Mouse (Mus musculus) forebrain, postnatal 0 days (tissue): ENCODE data around the gene Itih4. TPM values are rescaled to one million over a fixed set of nuclear protein-coding genes. Genes with fewer than 3 reads are reported as not detected.

Experiments
- ATAC-seq: fragments of 200-750 bp; cut with Nextera tagmentation; 2 replicates; pipeline ENCODE4 v1.8.0; 2017; ENCODE audit warnings: mild to moderate bottlenecking, moderate library complexity
- DNase-seq: peaks from one replicate; pipeline ENCODE4 v3.0.0-alpha.2; 2015
- H3K27ac ChIP-seq: fragments of 300-500 bp; sonication (generic); 2 replicates; pipeline ENCODE4 v1.5.1; 2014; ENCODE audit warnings: low read depth, mild to moderate bottlenecking, antibody characterized with exemption, low read length, moderate library complexity, mixed read lengths
- H3K27me3 ChIP-seq: fragments of 300-500 bp; sonication (generic); 2 replicates; pipeline ENCODE4 v1.6.1; 2014; ENCODE audit warnings: mild to moderate bottlenecking, low read length, mixed read lengths; ENCODE audit not compliant: insufficient read depth
- H3K36me3 ChIP-seq: fragments of 300-500 bp; sonication (generic); 2 replicates; pipeline ENCODE4 v1.6.1; 2014; ENCODE audit warnings: mild to moderate bottlenecking, moderate library complexity; ENCODE audit not compliant: insufficient read depth
- H3K4me1 ChIP-seq: fragments of 300-500 bp; sonication (generic); 2 replicates; pipeline ENCODE4 v1.6.1; 2014; ENCODE audit warnings: antibody characterized with exemption; ENCODE audit not compliant: insufficient read depth
- H3K4me2 ChIP-seq: fragments of 300-500 bp; sonication (generic); 2 replicates; pipeline ENCODE4 v1.6.1; 2014; ENCODE audit warnings: low read depth, mild to moderate bottlenecking, moderate library complexity
- H3K4me3 ChIP-seq: fragments of 300-500 bp; sonication (generic); 2 replicates; pipeline ENCODE4 v1.5.1; 2014; ENCODE audit warnings: low read depth, low read length, mixed read lengths
- H3K9ac ChIP-seq: fragments of 300-500 bp; sonication (generic); 2 replicates; pipeline ENCODE4 v1.6.1; 2014; ENCODE audit warnings: mild to moderate bottlenecking
- H3K9me3 ChIP-seq: fragments of 300-500 bp; sonication (generic); 2 replicates; pipeline ENCODE4 v1.6.1; 2016; ENCODE audit warnings: low read length
- CTCF ChIP-seq: sonication (generic); IDR thresholded peaks from 2 replicates; pipeline ENCODE4 v1.5.1; 2016; ENCODE audit warnings: antibody characterized with exemption, control low read depth, low read depth
- WGBS: fragments of 180-500 bp; shearing (Covaris S2); extraction: QIAGEN DNeasy Blood & Tissue Kit; methylation state at CpG from one replicate; pipeline ENCODE4 v1.1.7; 2014; 5-methylcytosine and 5-hydroxymethylcytosine counted together
- polyA plus RNA-seq: library from polyadenylated mRNA; unstranded; fragments of >200 nt; fragmentation: Nextera tagmentation; extraction: Ambion mirVana; gene quantifications from 2 replicates; pipeline ENCODE4 v1.2.1, GENCODE M21; 2015
- total RNA-seq: library from RNA; depleted of rRNA; stranded (reverse); fragments of >200 nt; gene quantifications from 2 replicates; pipeline ENCODE4 v1.2.3, GENCODE M21; 2014; rRNA removed

Itih4 gene
- total and polyA plus RNA-seq, 2 experiments from 2014 or later = 0.15 TPM; not detected in 1

DNA sequence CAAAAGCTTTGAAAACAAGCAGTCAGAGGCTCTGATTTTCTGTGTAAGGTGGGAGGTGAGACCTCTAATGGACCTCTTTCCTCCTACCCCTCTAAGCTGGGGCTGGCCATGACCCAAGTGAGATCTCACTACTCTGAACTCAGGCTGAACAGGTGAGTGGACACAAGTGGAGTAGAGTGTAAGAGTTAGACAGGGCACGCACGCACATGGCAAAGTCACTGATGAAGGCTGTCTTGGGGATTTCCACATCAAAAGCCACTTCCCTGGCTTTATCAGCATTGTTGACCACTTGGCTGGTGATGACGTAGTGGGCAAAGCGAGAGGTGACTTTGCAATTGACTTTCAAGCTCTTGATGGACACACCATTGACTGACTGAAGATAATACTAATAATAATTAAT lies 56.0 kb downstream of the Itih4 start:
- Histone ChIP-seq H3K4me3 (no peak overlapping the region), H3K9me3 (no peaks in the 10 kb centered on the region), H3K4me2 (no peak overlapping the region), H3K36me3 (no peaks in the 10 kb centered on the region), H3K27me3 (no peaks in the 10 kb centered on the region), H3K4me1 (no peaks in the 10 kb centered on the region), H3K9ac (no peak overlapping the region), H3K27ac (no peak overlapping the region)
- no peak for TF ChIP-seq CTCF
- WGBS = 95% methylated on average over 4 of the region's 4 CpGs
- no peak for DNase-seq
- no peak for ATAC-seq

DNA sequence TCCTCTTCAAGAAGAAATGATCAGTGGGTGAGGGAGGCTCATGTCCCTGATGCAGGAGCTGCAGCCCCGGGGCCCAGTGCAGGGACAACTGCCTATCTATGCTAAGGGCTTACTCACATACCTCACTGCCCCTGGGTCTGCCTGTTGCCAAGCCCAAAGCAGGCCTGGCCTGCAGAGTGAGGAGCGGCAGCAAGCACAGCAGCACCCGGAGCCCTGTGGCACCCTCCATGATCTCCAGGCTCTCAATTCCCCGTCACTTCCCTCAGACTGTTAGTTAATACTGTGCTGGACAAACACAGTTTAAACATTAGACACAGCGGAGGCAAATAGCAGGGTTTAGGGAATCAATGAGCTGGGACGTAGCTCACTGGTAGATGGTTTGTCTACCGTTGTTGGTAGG lies 56.8 kb downstream of the Itih4 start, which contains the start of gene Itih1:
TSS of gene Itih1 (minus strand) at position 252 of the 400 bp plus-strand sequence.
- H3K4me3 ChIP-seq = no peak within 1 kb of the TSS
- no peak for TF ChIP-seq CTCF
- no peaks in the 10 kb centered on the region for H3K27me3 ChIP-seq
- DNase-seq (no peak), ATAC-seq (no peak)
- H3K36me3 ChIP-seq = no peaks in the 10 kb centered on the region
- H3K9ac ChIP-seq = no peak within 1 kb of the TSS
- no peak within 1 kb of the TSS for H3K27ac ChIP-seq
- H3K4me1 ChIP-seq = no peaks in the 10 kb centered on the region
- no peaks in the 10 kb centered on the region for H3K9me3 ChIP-seq
- WGBS = 89% methylated on average over 7 of the region's 7 CpGs
- no peak within 1 kb of the TSS for H3K4me2 ChIP-seq

DNA sequence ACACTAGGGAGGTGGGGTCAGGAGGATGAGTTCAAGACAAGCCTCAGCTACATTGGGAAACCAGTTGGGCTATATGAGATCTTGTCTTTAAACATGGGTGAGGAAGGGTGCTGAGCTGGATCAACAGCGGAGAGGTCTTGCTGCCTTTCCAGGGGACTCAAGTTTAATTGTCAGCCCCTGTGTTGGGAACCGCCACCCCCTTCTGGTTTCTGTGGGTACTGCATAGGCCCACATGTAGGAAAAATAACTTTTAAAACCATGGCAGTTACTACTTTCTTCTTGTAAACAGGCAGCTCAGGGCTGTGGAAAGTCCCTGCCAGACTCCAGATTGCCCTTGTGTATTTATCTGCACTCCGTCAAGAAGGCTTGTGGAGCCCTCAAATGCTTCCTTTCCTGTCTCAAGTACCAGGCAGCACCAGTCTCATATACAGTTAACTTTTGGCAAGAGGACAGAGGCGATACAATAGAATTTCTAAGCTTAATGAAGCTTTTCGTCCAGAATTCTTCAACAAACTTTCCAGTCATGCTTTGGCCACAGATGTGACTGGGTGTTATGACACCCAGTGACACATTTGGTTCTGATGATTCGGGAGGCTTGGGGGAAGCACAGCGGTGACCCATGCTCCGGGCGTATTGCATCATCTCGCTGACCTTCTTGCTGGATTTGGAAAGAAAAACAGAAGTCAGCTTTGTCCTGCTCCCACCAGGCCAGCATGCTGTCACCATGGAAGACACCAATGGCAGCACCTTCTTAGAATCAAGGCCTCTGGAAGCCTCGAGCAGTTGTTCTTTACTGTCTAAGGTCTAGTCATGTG lies 57.8 kb downstream of the Itih4 start:
- WGBS = 64% methylated on average over 11 of the region's 11 CpGs

DNA sequence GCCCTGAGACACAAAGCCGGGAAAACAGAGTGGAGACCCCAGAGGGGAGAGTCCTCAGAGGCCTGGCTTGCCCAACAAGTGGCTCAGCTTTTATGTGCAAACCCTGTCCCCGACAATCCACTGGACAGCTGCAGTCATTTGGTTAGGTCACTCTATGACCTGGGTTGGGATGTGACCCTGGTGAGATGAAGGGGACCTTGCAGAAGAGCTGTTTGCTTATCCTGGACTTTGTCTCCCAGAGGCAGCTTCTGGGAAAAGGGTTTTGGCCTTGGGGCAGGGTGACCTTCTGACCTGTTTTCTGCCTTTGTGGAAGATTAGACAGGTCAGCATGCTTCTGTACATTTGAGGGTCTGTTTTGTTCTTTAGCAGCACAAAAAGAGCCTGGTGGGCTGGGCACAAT lies 58.5 kb downstream of the Itih4 start:
- no peaks in the 10 kb centered on the region for H3K4me1 ChIP-seq

More for the DNA sequence above, 57.8 kb downstream of the Itih4 start:
- H3K27me3 ChIP-seq = no peaks in the 10 kb centered on the region
- H3K4me2 ChIP-seq = no peak overlapping the region
- no peaks in the 10 kb centered on the region for H3K4me1 ChIP-seq
- H3K4me3 ChIP-seq = no peak overlapping the region
- no peaks in the 10 kb centered on the region for H3K36me3 ChIP-seq
- ATAC-seq (no peak), DNase-seq (peak; percentile 39)
- H3K27ac ChIP-seq = no peak overlapping the region
- no peaks in the 10 kb centered on the region for H3K9me3 ChIP-seq
- TF ChIP-seq CTCF = peak; percentile 73
- H3K9ac ChIP-seq = no peak overlapping the region

DNA sequence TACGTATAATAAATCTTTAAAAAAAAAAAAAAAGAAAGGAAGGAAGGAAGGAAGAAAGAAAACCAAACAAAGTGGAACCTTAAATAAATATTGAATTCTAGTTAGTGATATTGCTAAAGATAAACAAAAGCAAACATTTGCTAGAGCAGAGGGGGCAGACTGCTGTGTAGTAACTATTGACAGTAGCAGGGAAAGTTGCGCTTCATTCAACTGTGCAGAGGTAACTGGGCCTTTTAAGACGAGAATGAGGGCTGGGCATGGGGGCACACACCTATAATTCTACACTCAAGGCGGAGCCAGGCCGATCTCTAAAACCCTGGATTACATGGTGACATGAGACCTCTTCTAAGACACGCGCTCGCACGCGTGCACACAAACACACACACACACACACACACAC lies 63.7 kb downstream of the Itih4 start:
- WGBS = 95% methylated on average over 10 of the region's 10 CpGs
- Histone ChIP-seq H3K9me3 (no peaks in the 10 kb centered on the region), H3K9ac (no peak overlapping the region), H3K27ac (no peak overlapping the region), H3K36me3 (peaks cover 3% of the 10 kb centered on the region; the same call in 1 of the 2 replicates), H3K4me1 (peaks cover 4% of the 10 kb centered on the region; the same call in 1 of the 2 replicates), H3K4me2 (no peak overlapping the region), H3K4me3 (no peak overlapping the region), H3K27me3 (no peaks in the 10 kb centered on the region)
- DNase-seq (no peak), ATAC-seq (no peak)
- TF ChIP-seq CTCF = no peak

More for the DNA sequence above, 58.5 kb downstream of the Itih4 start:
- Histone ChIP-seq H3K9me3 (no peaks in the 10 kb centered on the region), H3K4me3 (no peak overlapping the region), H3K36me3 (no peaks in the 10 kb centered on the region), H3K9ac (no peak overlapping the region), H3K27ac (no peak overlapping the region), H3K4me2 (no peak overlapping the region), H3K27me3 (no peaks in the 10 kb centered on the region)
- WGBS = 94% methylated on average over 2 of the region's 2 CpGs
- TF ChIP-seq CTCF = no peak
- DNase-seq (no peak), ATAC-seq (no peak)

DNA sequence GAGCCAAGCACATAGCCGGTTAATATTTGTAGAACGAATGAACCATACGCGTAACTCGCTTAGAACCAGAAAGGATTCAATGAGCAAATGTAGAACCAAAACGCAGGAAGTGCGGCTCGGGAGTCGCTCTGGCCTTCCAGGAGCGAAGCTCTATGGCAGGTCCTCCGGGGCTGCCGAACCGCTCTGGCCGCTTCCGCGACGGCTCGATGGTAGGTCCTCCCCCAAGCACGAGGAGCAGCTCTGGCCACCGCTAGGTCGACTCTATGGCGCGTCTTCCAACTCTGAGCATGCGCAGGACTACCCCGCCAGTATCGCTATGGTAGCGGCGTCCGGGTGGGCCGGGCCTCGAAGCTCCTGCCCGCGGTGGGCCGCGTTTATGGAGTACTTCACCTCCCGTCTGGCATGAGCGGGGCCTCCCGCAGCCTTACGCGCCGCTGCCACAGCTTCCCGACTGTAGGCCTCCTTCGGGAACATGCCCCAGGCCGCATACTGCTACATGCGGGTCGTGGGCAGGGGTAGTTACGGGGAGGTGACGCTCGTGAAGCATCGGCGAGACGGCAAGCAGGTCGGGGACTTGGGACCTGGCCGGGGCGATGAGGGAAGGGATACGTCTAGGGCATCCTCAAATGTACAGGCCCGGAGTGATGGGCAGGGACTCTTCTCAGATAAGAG lies 65.0 kb downstream of the Itih4 start, which contains the start of gene Nek4:
TSS of gene Nek4 (plus strand) at position 224 of the 672 bp plus-strand sequence.
- Histone ChIP-seq H3K4me1 (peaks cover 4% of the 10 kb centered on the region; the same call in 1 of the 2 replicates), H3K4me3 (peak within 1 kb of the TSS; percentile 71), H3K9ac (peak within 1 kb of the TSS; percentile 78), H3K27ac (peak within 1 kb of the TSS; percentile 79), H3K9me3 (no peaks in the 10 kb centered on the region), H3K4me2 (peak within 1 kb of the TSS; percentile 64), H3K27me3 (no peaks in the 10 kb centered on the region), H3K36me3 (peaks cover 3% of the 10 kb centered on the region; the same call in 1 of the 2 replicates)
- peak; percentile 57 for TF ChIP-seq CTCF
- DNase-seq = peak; percentile 98
- ATAC-seq = peak; percentile 100
- WGBS = 2% methylated on average over 57 of the region's 57 CpGs

Other genes starting within 250 kb of the Itih4 start
- 10.5 and 18.4 TPM in 2 replicates for gene Rft1, start 232.1 kb upstream of the Itih4 start, total RNA-seq
- gene Rft1, start 232.1 kb upstream of the Itih4 start, polyA plus RNA-seq = 6.0 and 9.6 TPM in 2 replicates
- gene Sfmbt1, start 171.6 kb upstream of the Itih4 start, total RNA-seq = 8.1 and 15.5 TPM in 2 replicates
- 9.0 and 13.3 TPM in 2 replicates for gene Sfmbt1, start 171.6 kb upstream of the Itih4 start, polyA plus RNA-seq
- 18.6 and 19.0 TPM in 2 replicates for gene Tmem110, start 60.9 kb upstream of the Itih4 start, total RNA-seq
- 10.2 and 12.0 TPM in 2 replicates for gene Tmem110, start 60.9 kb upstream of the Itih4 start, polyA plus RNA-seq
- 0.52 and 0.85 TPM in 2 replicates for gene Mustn1, start 7.3 kb upstream of the Itih4 start, total RNA-seq
- 1.2 TPM in 2 replicates for gene Mustn1, start 7.3 kb upstream of the Itih4 start, polyA plus RNA-seq
- 4.1 and 5.9 TPM in 2 replicates for gene Itih3, start 37.3 kb downstream of the Itih4 start, total RNA-seq
- gene Itih3, start 37.3 kb downstream of the Itih4 start, polyA plus RNA-seq = 2.1 and 4.8 TPM in 2 replicates
- not detected in 2 replicates for gene Itih1, start 56.8 kb downstream of the Itih4 start, total RNA-seq
- not detected in 2 replicates for gene Itih1, start 56.8 kb downstream of the Itih4 start, polyA plus RNA-seq
- 14.9 and 16.6 TPM in 2 replicates for gene Nek4, start 64.9 kb downstream of the Itih4 start, total RNA-seq
- gene Nek4, start 64.9 kb downstream of the Itih4 start, polyA plus RNA-seq = 7.9 and 14.0 TPM in 2 replicates
- 44.5 and 54.8 TPM in 2 replicates for gene Glt8d1, start 114.9 kb downstream of the Itih4 start, total RNA-seq
- 38.7 and 39.8 TPM in 2 replicates for gene Glt8d1, start 114.9 kb downstream of the Itih4 start, polyA plus RNA-seq
- gene Spcs1, start 115.2 kb downstream of the Itih4 start, total RNA-seq = 217 and 226 TPM in 2 replicates
- 425 and 543 TPM in 2 replicates for gene Spcs1, start 115.2 kb downstream of the Itih4 start, polyA plus RNA-seq
- gene Pbrm1, start 132.7 kb downstream of the Itih4 start, total RNA-seq = 70.6 and 90.9 TPM in 2 replicates
- gene Pbrm1, start 132.7 kb downstream of the Itih4 start, polyA plus RNA-seq = 48.7 and 83.8 TPM in 2 replicates
- 57.3 and 69.6 TPM in 2 replicates for gene Gnl3, start 132.7 kb downstream of the Itih4 start, total RNA-seq
- gene Gnl3, start 132.7 kb downstream of the Itih4 start, polyA plus RNA-seq = 64.7 and 84.6 TPM in 2 replicates
- 9.9 and 16.6 TPM in 2 replicates for gene Smim4, start 242.5 kb downstream of the Itih4 start, total RNA-seq
- 49.1 and 82.7 TPM in 2 replicates for gene Smim4, start 242.5 kb downstream of the Itih4 start, polyA plus RNA-seq
- 65.8 and 80.3 TPM in 2 replicates for gene Nt5dc2, start 244.6 kb downstream of the Itih4 start, total RNA-seq
- 104 and 107 TPM in 2 replicates for gene Nt5dc2, start 244.6 kb downstream of the Itih4 start, polyA plus RNA-seq